Mouse (Mus musculus): ENCODE data around the gene Zswim3. TPM values are rescaled to one million over a fixed set of nuclear protein-coding genes. Genes with fewer than 3 reads are reported as not detected.

The Zswim3 gene
- polyA plus RNA-seq, 1 experiment, result 2.2 TPM

GRCm38 (mm10) chr2:164765841-164766240, 39.1 kb upstream of the Zswim3 start:
- Histone ChIP-seq H3K27ac (ENCODE audit: insufficient read depth, low read depth, low read length) (no peak overlapping the region), H3K36me3 (ENCODE audit: control insufficient read depth, insufficient read depth, low read length) (no peaks in the 10 kb centered on the region; the same call in 1 of the 2 replicates)
- WGBS, result 85% methylated on average over 3 of the region's 3 CpGs

GRCm38 (mm10) chr2:164767812-164768540, 36.9 kb upstream of the Zswim3 start:
- Histone ChIP-seq H3K27ac (ENCODE audit: insufficient read depth, low read depth, low read length) (no peak overlapping the region), H3K4me1 (ENCODE audit: control insufficient read depth, insufficient read depth, low read length) (peaks cover 3% of the 10 kb centered on the region; the same call in 1 of the 2 replicates), H3K36me3 (ENCODE audit: control insufficient read depth, insufficient read depth, low read length) (no peaks in the 10 kb centered on the region; the same call in 1 of the 2 replicates), H3K27me3 (replicated peaks; ENCODE audit: control insufficient read depth, insufficient read depth, low read length) (no peaks in the 10 kb centered on the region), H3K4me3 (ENCODE audit: insufficient read depth, low read depth, low read length) (no peak overlapping the region)
- no peak for TF ChIP-seq POLR2A (IDR thresholded peaks at IDR 0.05; ENCODE audit: low read depth, low read length)
- TF ChIP-seq CTCF (conservative IDR thresholded peaks at IDR 0.05; ENCODE audit: insufficient read depth, insufficient read length, low read depth, low read length), result no peak
- 85% methylated on average over 15 of the region's 15 CpGs for WGBS
- peak; percentile 27 for DNase-seq

More at GRCm38 (mm10) chr2:164765841-164766240, 39.1 kb upstream of the Zswim3 start:
- DNase-seq, result no peak
- Histone ChIP-seq H3K4me3 (ENCODE audit: insufficient read depth, low read depth, low read length) (no peak overlapping the region), H3K27me3 (replicated peaks; ENCODE audit: control insufficient read depth, insufficient read depth, low read length) (no peaks in the 10 kb centered on the region), H3K4me1 (ENCODE audit: control insufficient read depth, insufficient read depth, low read length) (peaks cover 3% of the 10 kb centered on the region; the same call in 1 of the 2 replicates)
- TF ChIP-seq CTCF (conservative IDR thresholded peaks at IDR 0.05; ENCODE audit: insufficient read depth, insufficient read length, low read depth, low read length) (no peak), POLR2A (IDR thresholded peaks at IDR 0.05; ENCODE audit: low read depth, low read length) (no peak)

GRCm38 (mm10) chr2:164769258-164770037, 35.5 kb upstream of the Zswim3 start, which contains the start of gene Ube2c:
Ube2c (plus strand) TSS chr2:164769898.
- H3K4me1 ChIP-seq (ENCODE audit: control insufficient read depth, insufficient read depth, low read length), result peaks cover 3% of the 10 kb centered on the region; the same call in 1 of the 2 replicates
- WGBS, result 1% methylated on average over 53 of the region's 53 CpGs
- peak within 1 kb of the TSS; percentile 55 for H3K4me3 ChIP-seq (ENCODE audit: insufficient read depth, low read depth, low read length)
- H3K27ac ChIP-seq (ENCODE audit: insufficient read depth, low read depth, low read length), result no peak within 1 kb of the TSS; the same call in 1 of the 2 replicates
- peak; percentile 100 for DNase-seq
- no peaks in the 10 kb centered on the region for H3K27me3 ChIP-seq (replicated peaks; ENCODE audit: control insufficient read depth, insufficient read depth, low read length)
- TF ChIP-seq CTCF (conservative IDR thresholded peaks at IDR 0.05; ENCODE audit: insufficient read depth, insufficient read length, low read depth, low read length), result peak; percentile 32; the same call in 1 of the 2 replicates
- TF ChIP-seq POLR2A (IDR thresholded peaks at IDR 0.05; ENCODE audit: low read depth, low read length), result no peak
- no peaks in the 10 kb centered on the region; the same call in 1 of the 2 replicates for H3K36me3 ChIP-seq (ENCODE audit: control insufficient read depth, insufficient read depth, low read length)

- 2% methylated on average over 15 of the region's 15 CpGs for WGBS
- no peak overlapping the region for H3K4me3 ChIP-seq (ENCODE audit: insufficient read depth, low read depth, low read length)
- H3K27ac ChIP-seq (ENCODE audit: insufficient read depth, low read depth, low read length), result no peak overlapping the region
- peaks cover 3% of the 10 kb centered on the region; the same call in 1 of the 2 replicates for H3K4me1 ChIP-seq (ENCODE audit: control insufficient read depth, insufficient read depth, low read length)
- no peaks in the 10 kb centered on the region; the same call in 1 of the 2 replicates for H3K36me3 ChIP-seq (ENCODE audit: control insufficient read depth, insufficient read depth, low read length)
- no peak for DNase-seq
- no peaks in the 10 kb centered on the region for H3K27me3 ChIP-seq (replicated peaks; ENCODE audit: control insufficient read depth, insufficient read depth, low read length)
- TF ChIP-seq CTCF (conservative IDR thresholded peaks at IDR 0.05; ENCODE audit: insufficient read depth, insufficient read length, low read depth, low read length) (no peak), POLR2A (IDR thresholded peaks at IDR 0.05; ENCODE audit: low read depth, low read length) (no peak)
Observed at GRCm38 (mm10) chr2:164770279-164770678, 34.6 kb upstream of the Zswim3 start.

GRCm38 (mm10) chr2:164771123-164771522, 33.8 kb upstream of the Zswim3 start:
- no peak overlapping the region for H3K27ac ChIP-seq (ENCODE audit: insufficient read depth, low read depth, low read length)
- WGBS, result 68% methylated on average over 8 of the region's 8 CpGs
- no peak for DNase-seq
- H3K27me3 ChIP-seq (replicated peaks; ENCODE audit: control insufficient read depth, insufficient read depth, low read length), result no peaks in the 10 kb centered on the region
- no peaks in the 10 kb centered on the region for H3K36me3 ChIP-seq (ENCODE audit: control insufficient read depth, insufficient read depth, low read length)
- TF ChIP-seq POLR2A (IDR thresholded peaks at IDR 0.05; ENCODE audit: low read depth, low read length) (no peak), CTCF (conservative IDR thresholded peaks at IDR 0.05; ENCODE audit: insufficient read depth, insufficient read length, low read depth, low read length) (no peak)
- H3K4me1 ChIP-seq (ENCODE audit: control insufficient read depth, insufficient read depth, low read length), result peaks cover 3% of the 10 kb centered on the region; the same call in 1 of the 2 replicates
- no peak overlapping the region for H3K4me3 ChIP-seq (ENCODE audit: insufficient read depth, low read depth, low read length)

DNA sequence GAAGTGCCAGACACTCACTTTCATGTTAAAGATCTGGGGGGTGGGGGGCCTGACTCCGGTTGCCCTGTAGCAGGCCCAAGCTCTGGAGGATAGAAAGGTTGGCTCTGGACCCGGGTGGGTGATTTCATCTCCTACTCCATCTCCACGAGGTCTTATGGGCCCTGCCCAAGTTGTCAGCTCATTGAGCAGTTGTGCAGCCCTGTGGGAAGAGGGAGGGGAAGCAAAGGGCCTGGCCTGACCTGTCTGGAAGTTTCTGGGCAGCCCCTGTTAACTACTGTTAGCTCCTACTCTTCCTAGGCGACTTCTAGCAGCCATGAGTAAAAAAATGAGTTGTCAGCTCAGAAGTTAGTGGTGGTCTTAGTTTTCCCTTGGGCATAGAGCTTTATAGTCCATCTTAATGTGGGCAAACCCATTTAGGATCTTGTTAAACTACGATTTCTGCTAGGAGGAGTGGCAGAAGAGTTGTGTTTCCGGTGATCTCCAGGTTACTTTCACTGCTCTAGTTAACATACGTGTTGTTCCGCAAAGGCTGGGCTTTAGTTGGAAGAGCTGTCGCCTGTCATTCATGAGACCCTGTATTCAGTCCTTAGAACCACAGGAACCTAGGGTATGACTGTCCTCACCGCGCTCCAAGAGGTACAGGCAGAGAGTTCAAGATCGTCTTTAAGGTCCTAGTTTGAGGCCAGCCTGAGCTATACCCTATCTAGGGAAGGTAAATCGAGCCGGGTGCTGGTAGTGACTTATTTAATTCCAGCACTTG, 31.5 kb upstream of the Zswim3 start:
- Histone ChIP-seq H3K36me3 (ENCODE audit: control insufficient read depth, insufficient read depth, low read length) (no peaks in the 10 kb centered on the region), H3K4me1 (ENCODE audit: control insufficient read depth, insufficient read depth, low read length) (peaks cover 3% of the 10 kb centered on the region; the same call in 1 of the 2 replicates), H3K27me3 (replicated peaks; ENCODE audit: control insufficient read depth, insufficient read depth, low read length) (no peaks in the 10 kb centered on the region), H3K27ac (ENCODE audit: insufficient read depth, low read depth, low read length) (no peak overlapping the region), H3K4me3 (ENCODE audit: insufficient read depth, low read depth, low read length) (no peak overlapping the region)
- TF ChIP-seq CTCF (conservative IDR thresholded peaks at IDR 0.05; ENCODE audit: insufficient read depth, insufficient read length, low read depth, low read length) (no peak), POLR2A (IDR thresholded peaks at IDR 0.05; ENCODE audit: low read depth, low read length) (no peak)
- 84% methylated on average over 14 of the region's 14 CpGs for WGBS
- DNase-seq, result no peak
